Mouse (Mus musculus) limb, embryonic 15.5 days (tissue): ENCODE data around the gene Tspan14. TPM values are rescaled to one million over a fixed set of nuclear protein-coding genes. Genes with fewer than 3 reads are reported as not detected.

Source experiments
- ATAC-seq: fragments of 200-750 bp; cut with Nextera tagmentation; 2 replicates; pipeline ENCODE4 v1.8.0; 2017; ENCODE audit warnings: low read depth, moderate TSS enrichment; ENCODE audit not compliant: insufficient number of reproducible peaks, low FRiP score, low TSS enrichment
- H3K27ac ChIP-seq: fragments of 300-500 bp; sonication (generic); 2 replicates; pipeline ENCODE4 v1.5.1; 2015; ENCODE audit warnings: moderate library complexity, mild to moderate bottlenecking, inconsistent platforms
- H3K27me3 ChIP-seq: fragments of 300-500 bp; sonication (generic); 2 replicates; pipeline ENCODE4 v1.6.1; 2015; ENCODE audit warnings: inconsistent platforms
- H3K36me3 ChIP-seq: fragments of 300-500 bp; sonication (generic); 2 replicates; pipeline ENCODE4 v1.6.1; 2015; ENCODE audit warnings: inconsistent platforms
- H3K4me1 ChIP-seq: fragments of 300-500 bp; sonication (generic); 2 replicates; pipeline ENCODE4 v1.6.1; 2015; ENCODE audit warnings: inconsistent platforms
- H3K4me2 ChIP-seq: fragments of 300-500 bp; sonication (generic); 2 replicates; pipeline ENCODE4 v1.6.1; 2015; ENCODE audit warnings: mild to moderate bottlenecking, inconsistent platforms
- H3K4me3 ChIP-seq: fragments of 300-500 bp; sonication (generic); 2 replicates; pipeline ENCODE4 v1.5.1; 2015; ENCODE audit warnings: mild to moderate bottlenecking, inconsistent platforms
- H3K9ac ChIP-seq: fragments of 300-500 bp; sonication (generic); 2 replicates; pipeline ENCODE4 v1.6.1; 2015; ENCODE audit warnings: inconsistent platforms
- H3K9me3 ChIP-seq: fragments of 300-500 bp; sonication (generic); 2 replicates; pipeline ENCODE4 v1.6.1; 2016; ENCODE audit warnings: inconsistent platforms
- WGBS: fragments of 180-500 bp; shearing (Covaris S2); methylation state at CpG from one replicate; pipeline ENCODE4 v1.1.7; 2015; 5-methylcytosine and 5-hydroxymethylcytosine counted together
- polyA plus RNA-seq: library from polyadenylated mRNA; unstranded; fragments of >200 nt; fragmentation: Nextera tagmentation; extraction: Ambion mirVana; gene quantifications from 2 replicates; pipeline ENCODE4 v1.2.1, GENCODE M21; 2015

Gene Tspan14
- polyA plus RNA-seq, 1 experiment from 2014 or later = 70.3 TPM

- H3K36me3 ChIP-seq = 0 out of 2 replicates have a peak, but pooled peaks cover 2% of the 10 kb centered on the region
- no peaks in the 10 kb centered on the region for H3K27me3 ChIP-seq
- ATAC-seq = no peak
- H3K4me1 ChIP-seq = peaks cover 7% of the 10 kb centered on the region
- no peak overlapping the region for H3K4me2 ChIP-seq
- no peaks in the 10 kb centered on the region for H3K9me3 ChIP-seq
- no peak overlapping the region for H3K27ac ChIP-seq
- no peak overlapping the region for H3K9ac ChIP-seq
- WGBS = 77% methylated on average over 5 of the region's 5 CpGs
- no peak overlapping the region for H3K4me3 ChIP-seq
These were observed 35.0 kb upstream of the Tspan14 start for GRCm38 (mm10) chr14:41001576-41001975.

- H3K9me3 ChIP-seq = no peaks in the 10 kb centered on the region
- H3K36me3 ChIP-seq = 0 out of 2 replicates have a peak, but pooled peaks cover 6% of the 10 kb centered on the region
- 36% methylated on average over 4 of the region's 4 CpGs for WGBS
- no peak overlapping the region for H3K9ac ChIP-seq
- no peak overlapping the region for H3K27ac ChIP-seq
- no peak overlapping the region for H3K4me3 ChIP-seq
- H3K27me3 ChIP-seq = no peaks in the 10 kb centered on the region
- no peak for ATAC-seq
- H3K4me2 ChIP-seq = no peak overlapping the region
- peaks cover 7% of the 10 kb centered on the region for H3K4me1 ChIP-seq
These were observed 34.2 kb upstream of the Tspan14 start for GRCm38 (mm10) chr14:41000801-41001200.

- no peaks in the 10 kb centered on the region for H3K27me3 ChIP-seq
- 0 out of 2 replicates have a peak, but pooled peaks cover 6% of the 10 kb centered on the region for H3K36me3 ChIP-seq
- no peak overlapping the region for H3K4me3 ChIP-seq
- H3K4me1 ChIP-seq = peaks cover 7% of the 10 kb centered on the region
- no peak overlapping the region for H3K27ac ChIP-seq
- no peaks in the 10 kb centered on the region for H3K9me3 ChIP-seq
- ATAC-seq = no peak
- H3K4me2 ChIP-seq = no peak overlapping the region
- WGBS = 86% methylated on average over 7 of the region's 7 CpGs
- no peak overlapping the region for H3K9ac ChIP-seq
These were observed 33.5 kb upstream of the Tspan14 start for GRCm38 (mm10) chr14:40999904-41000645.

- WGBS = 78% methylated on average over 3 of the region's 3 CpGs
- no peaks in the 10 kb centered on the region for H3K27me3 ChIP-seq
- H3K27ac ChIP-seq = no peak overlapping the region
- H3K36me3 ChIP-seq = 0 out of 2 replicates have a peak, but pooled peaks cover 3% of the 10 kb centered on the region
- H3K4me3 ChIP-seq = no peak overlapping the region
- no peak; the same call in 1 of the 2 replicates for ATAC-seq
- H3K4me2 ChIP-seq = no peak overlapping the region
- H3K9ac ChIP-seq = no peak overlapping the region
- H3K4me1 ChIP-seq = no peaks in the 10 kb centered on the region
- no peaks in the 10 kb centered on the region for H3K9me3 ChIP-seq
These were observed 29.6 kb upstream of the Tspan14 start for GRCm38 (mm10) chr14:40996171-40996570.

DNA sequence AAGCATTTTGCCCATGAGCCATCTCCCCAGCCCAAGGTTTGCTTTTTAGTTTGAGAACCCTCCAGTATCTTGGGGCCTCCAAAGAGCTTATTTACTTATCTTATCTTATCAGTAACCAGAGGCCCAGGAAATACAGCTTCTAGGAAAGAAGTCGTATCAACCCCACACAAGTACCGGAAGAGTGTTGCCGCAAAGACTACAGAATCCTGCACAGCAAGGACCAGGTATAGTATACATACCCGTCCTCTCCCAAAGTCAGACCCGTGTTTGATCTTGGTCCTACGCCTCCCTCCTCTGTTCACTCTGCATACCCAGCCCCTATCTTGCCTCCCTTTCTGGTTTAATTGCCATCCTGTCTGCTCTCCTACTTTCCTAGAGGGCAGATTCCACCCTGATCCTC is 25.9 kb upstream of the Tspan14 start:
- 78% methylated on average over 6 of the region's 6 CpGs for WGBS
- H3K4me2 ChIP-seq = no peak overlapping the region
- no peaks in the 10 kb centered on the region for H3K27me3 ChIP-seq
- no peak overlapping the region for H3K4me3 ChIP-seq
- no peak for ATAC-seq
- H3K27ac ChIP-seq = no peak overlapping the region
- H3K9me3 ChIP-seq = no peaks in the 10 kb centered on the region
- no peaks in the 10 kb centered on the region for H3K4me1 ChIP-seq
- 0 out of 2 replicates have a peak, but pooled peaks cover 3% of the 10 kb centered on the region for H3K36me3 ChIP-seq
- no peak overlapping the region for H3K9ac ChIP-seq

- Histone ChIP-seq H3K9ac (no peak overlapping the region), H3K27me3 (no peaks in the 10 kb centered on the region), H3K4me3 (no peak overlapping the region), H3K36me3 (no peaks in the 10 kb centered on the region), H3K4me2 (no peak overlapping the region), H3K9me3 (no peaks in the 10 kb centered on the region), H3K27ac (no peak overlapping the region), H3K4me1 (no peaks in the 10 kb centered on the region)
- ATAC-seq = no peak
- WGBS = 88% methylated on average over 5 of the region's 5 CpGs
These were observed 22.2 kb upstream of the Tspan14 start for GRCm38 (mm10) chr14:40988780-40989179.

DNA sequence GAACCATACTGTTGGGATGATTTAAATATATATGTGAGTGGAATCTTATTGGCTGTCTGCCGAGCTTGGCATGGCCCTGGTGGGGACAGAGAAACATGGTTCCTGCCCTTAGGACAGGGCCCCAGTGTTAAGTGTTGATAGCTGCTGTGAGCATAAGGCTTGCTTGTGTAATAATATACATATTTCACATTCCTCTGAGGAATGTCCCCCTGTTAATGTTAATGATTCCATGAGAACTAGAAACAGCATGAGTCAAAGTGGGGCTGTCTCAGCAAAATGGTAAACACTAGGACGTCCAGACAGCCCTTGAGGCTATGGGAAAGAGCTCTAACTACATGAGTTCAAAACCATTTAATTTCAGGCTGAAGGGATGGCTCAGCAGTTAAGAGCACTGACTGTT is 20.6 kb upstream of the Tspan14 start:
- Histone ChIP-seq H3K9ac (no peak overlapping the region), H3K4me3 (no peak overlapping the region), H3K4me2 (no peak overlapping the region), H3K4me1 (no peaks in the 10 kb centered on the region), H3K9me3 (no peaks in the 10 kb centered on the region), H3K27ac (no peak overlapping the region), H3K27me3 (no peaks in the 10 kb centered on the region), H3K36me3 (no peaks in the 10 kb centered on the region)
- 53% methylated on average over 2 of the region's 2 CpGs for WGBS
- no peak for ATAC-seq

GRCm38 (mm10) chr14:40985635-40986034 is 19.0 kb upstream of the Tspan14 start:
- H3K4me3 ChIP-seq = no peak overlapping the region
- ATAC-seq = no peak
- H3K9ac ChIP-seq = no peak overlapping the region
- H3K4me2 ChIP-seq = no peak overlapping the region
- 79% methylated on average over 4 of the region's 4 CpGs for WGBS
- no peaks in the 10 kb centered on the region for H3K27me3 ChIP-seq
- H3K4me1 ChIP-seq = no peaks in the 10 kb centered on the region
- H3K36me3 ChIP-seq = no peaks in the 10 kb centered on the region
- H3K27ac ChIP-seq = no peak overlapping the region
- no peaks in the 10 kb centered on the region for H3K9me3 ChIP-seq

DNA sequence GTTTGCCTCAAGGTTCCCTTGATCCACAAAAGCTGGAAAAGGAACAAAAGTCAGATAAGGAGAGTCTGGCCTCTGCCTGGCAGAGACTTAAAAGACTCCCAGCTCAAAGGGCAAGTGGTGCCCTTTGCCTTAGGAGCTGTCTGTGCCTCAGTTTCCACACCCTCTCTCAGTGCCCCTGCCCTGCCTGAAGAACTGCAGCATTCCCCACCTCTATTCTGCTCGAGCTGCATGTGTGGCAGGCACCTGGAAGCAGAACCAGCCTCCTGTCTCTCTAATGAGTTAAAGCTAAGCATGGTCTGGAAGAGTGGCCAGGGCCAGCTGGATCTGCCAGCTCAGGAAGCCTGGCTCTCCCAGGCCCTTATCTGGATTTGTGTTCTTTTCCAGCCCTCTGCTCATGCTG is 13.1 kb upstream of the Tspan14 start:
- H3K27ac ChIP-seq = peak overlapping the region; percentile 30; the same call in 1 of the 2 replicates
- no peak overlapping the region for H3K4me2 ChIP-seq
- ATAC-seq = no peak
- no peaks in the 10 kb centered on the region for H3K27me3 ChIP-seq
- no peaks in the 10 kb centered on the region for H3K36me3 ChIP-seq
- H3K4me1 ChIP-seq = peaks cover 7% of the 10 kb centered on the region; the same call in 1 of the 2 replicates
- H3K9ac ChIP-seq = no peak overlapping the region
- WGBS = 8% methylated on average over 1 of the region's 1 CpGs
- no peak overlapping the region for H3K4me3 ChIP-seq
- H3K9me3 ChIP-seq = no peaks in the 10 kb centered on the region

GRCm38 (mm10) chr14:40979002-40979401 is 12.4 kb upstream of the Tspan14 start:
- H3K27me3 ChIP-seq = no peaks in the 10 kb centered on the region
- 40% methylated on average over 4 of the region's 4 CpGs for WGBS
- no peaks in the 10 kb centered on the region for H3K9me3 ChIP-seq
- no peak overlapping the region for H3K9ac ChIP-seq
- no peak overlapping the region for H3K4me3 ChIP-seq
- H3K36me3 ChIP-seq = no peaks in the 10 kb centered on the region
- peaks cover 7% of the 10 kb centered on the region; the same call in 1 of the 2 replicates for H3K4me1 ChIP-seq
- ATAC-seq = no peak
- no peak overlapping the region for H3K27ac ChIP-seq
- H3K4me2 ChIP-seq = no peak overlapping the region

- Histone ChIP-seq H3K9me3 (no peaks in the 10 kb centered on the region), H3K4me3 (no peak overlapping the region), H3K4me1 (peaks cover 7% of the 10 kb centered on the region; the same call in 1 of the 2 replicates), H3K27me3 (no peaks in the 10 kb centered on the region), H3K4me2 (no peak overlapping the region), H3K27ac (no peak overlapping the region), H3K36me3 (no peaks in the 10 kb centered on the region), H3K9ac (no peak overlapping the region)
- 0 out of 2 replicates have a peak, but pooled peaks have one; percentile 21 for ATAC-seq
- 74% methylated on average over 6 of the region's 6 CpGs for WGBS
These were observed 8.6 kb upstream of the Tspan14 start for GRCm38 (mm10) chr14:40975127-40975721.

DNA sequence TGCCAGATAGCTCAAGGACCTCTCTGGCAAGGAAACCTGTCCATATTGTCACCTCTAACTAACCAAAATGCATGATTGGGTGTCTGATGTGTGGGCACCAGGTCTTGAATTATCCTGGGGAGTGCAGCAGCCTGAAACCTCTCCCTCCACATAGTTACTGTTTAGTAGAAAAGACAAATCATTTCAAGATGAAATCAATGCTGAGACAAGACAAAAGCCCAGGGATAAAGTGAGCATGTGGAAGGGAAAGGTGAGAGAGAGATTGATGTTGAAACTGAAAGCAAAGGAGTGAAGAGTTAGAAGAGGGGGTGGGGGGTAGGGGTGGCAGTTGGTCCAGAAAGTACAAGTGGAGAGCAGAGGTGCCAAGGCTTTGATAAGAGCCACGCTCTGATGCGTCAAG is 1.4 kb upstream of the Tspan14 start:
- H3K27me3 ChIP-seq = no peaks in the 10 kb centered on the region; the same call in 1 of the 2 replicates
- H3K27ac ChIP-seq = no peak overlapping the region
- no peak overlapping the region for H3K4me2 ChIP-seq
- no peaks in the 10 kb centered on the region for H3K36me3 ChIP-seq
- no peak overlapping the region for H3K9ac ChIP-seq
- H3K4me3 ChIP-seq = no peak overlapping the region
- no peak for ATAC-seq
- no peaks in the 10 kb centered on the region for H3K9me3 ChIP-seq
- H3K4me1 ChIP-seq = peaks cover 24% of the 10 kb centered on the region
- 97% methylated on average over 2 of the region's 2 CpGs for WGBS
